Mouse (Mus musculus) embryonic fibroblast, embryonic 13.5 days (primary cell): ENCODE data around the gene Thbd. TPM values are rescaled to one million over a fixed set of nuclear protein-coding genes. Genes with fewer than 3 reads are reported as not detected.

ENCODE experiments used
- H3K27ac ChIP-seq: 2 replicates; pipeline ENCODE4 v1.5.1; 2012; ENCODE audit warnings: low read length, control low read depth, inconsistent platforms; ENCODE audit not compliant: insufficient read depth
- H3K4me1 ChIP-seq: 2 replicates; pipeline ENCODE4 v1.6.1; 2011; ENCODE audit warnings: low read length; ENCODE audit not compliant: control insufficient read depth, insufficient read depth
- H3K4me3 ChIP-seq: 2 replicates; pipeline ENCODE4 v1.5.1; 2011; ENCODE audit warnings: mild to moderate bottlenecking, control low read depth, low read length; ENCODE audit not compliant: insufficient read depth
- CTCF ChIP-seq: IDR thresholded peaks from 2 replicates; pipeline ENCODE4 v1.5.1; 2011; ENCODE audit warnings: mild to moderate bottlenecking, control low read depth, low read length, moderate library complexity, borderline replicate concordance; ENCODE audit not compliant: insufficient read depth
- POLR2A ChIP-seq: IDR thresholded peaks from 2 replicates; pipeline ENCODE4 v1.6.1; 2011; ENCODE audit warnings: low read depth, mild to moderate bottlenecking, control low read depth, low read length, moderate library complexity
- polyA plus RNA-seq: library from polyadenylated mRNA; stranded (reverse); fragments of >200 nt; gene quantifications from 2 replicates; pipeline ENCODE4 v1.2.4, GENCODE M21; 2011; ENCODE audit warnings: low read depth; ENCODE audit not compliant: missing spikeins, insufficient read length

The Thbd gene
- polyA plus RNA-seq, 1 experiment, result 66.5 TPM

GRCm38 (mm10) chr2:148373602-148374071, 34.4 kb downstream of the Thbd start:
- TF ChIP-seq POLR2A, result no peak
- TF ChIP-seq CTCF, result no peak

GRCm38 (mm10) chr2:148371743-148372630, 36.0 kb downstream of the Thbd start:
- TF ChIP-seq CTCF (no peak), POLR2A (no peak)
- Histone ChIP-seq H3K4me3 (no peak overlapping the region), H3K4me1 (peaks cover 10% of the 10 kb centered on the region; the same call in 1 of the 2 replicates), H3K27ac (peak overlapping the region; percentile 14; the same call in 1 of the 2 replicates)

More at GRCm38 (mm10) chr2:148373602-148374071, 34.4 kb downstream of the Thbd start:
- H3K27ac ChIP-seq, result no peak overlapping the region
- no peak overlapping the region for H3K4me3 ChIP-seq
- peaks cover 10% of the 10 kb centered on the region; the same call in 1 of the 2 replicates for H3K4me1 ChIP-seq

GRCm38 (mm10) chr2:148365227-148365626, 42.8 kb downstream of the Thbd start:
- TF ChIP-seq CTCF (no peak), POLR2A (no peak)
- Histone ChIP-seq H3K4me1 (no peaks in the 10 kb centered on the region), H3K4me3 (no peak overlapping the region)

DNA sequence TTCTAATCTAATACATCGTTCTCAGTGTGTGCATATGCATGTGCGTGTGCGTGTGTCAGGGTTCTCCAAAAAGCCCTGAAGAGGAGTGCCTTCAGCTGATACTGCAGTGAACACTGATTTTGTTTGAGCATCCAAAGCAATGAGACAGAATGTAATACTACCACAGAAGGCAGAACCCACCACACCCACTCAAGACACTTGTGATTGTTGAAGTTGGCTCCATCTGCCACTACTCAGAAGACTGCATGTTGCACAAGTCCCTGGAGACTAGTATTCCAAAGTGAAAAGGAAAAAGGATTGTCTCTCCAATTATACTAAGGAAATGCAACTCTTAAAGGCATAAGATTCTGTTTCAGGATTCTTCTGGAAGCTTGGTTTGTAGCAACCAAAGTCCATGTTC, 43.5 kb downstream of the Thbd start:
- H3K4me1 ChIP-seq, result no peaks in the 10 kb centered on the region
- H3K27ac ChIP-seq, result peak overlapping the region; percentile 65; the same call in 1 of the 2 replicates
- no peak overlapping the region for H3K4me3 ChIP-seq
- TF ChIP-seq CTCF (no peak), POLR2A (no peak)

More at GRCm38 (mm10) chr2:148365227-148365626, 42.8 kb downstream of the Thbd start:
- H3K27ac ChIP-seq, result peak overlapping the region; percentile 65

- H3K27ac ChIP-seq, result no peak overlapping the region; the same call in 1 of the 2 replicates
- TF ChIP-seq POLR2A, result no peak
- no peak for TF ChIP-seq CTCF
- no peak overlapping the region for H3K4me3 ChIP-seq
- H3K4me1 ChIP-seq, result no peaks in the 10 kb centered on the region
Measured at GRCm38 (mm10) chr2:148357145-148357544, 50.8 kb downstream of the Thbd start.

Other genes starting within 250 kb of the Thbd start
- 0.84 and 0.92 TPM in 2 replicates for gene Sstr4, start 12.8 kb downstream of the Thbd start, polyA plus RNA-seq
- 0.50 and 1.1 TPM in 2 replicates for gene Cd93, start 35.4 kb upstream of the Thbd start, polyA plus RNA-seq